Mouse (Mus musculus) thymus, postnatal 14 days (tissue): ENCODE measurements around the gene Pakap.
A peak's percentile ranks its signal among the peaks of the same experiment; 100 is the strongest.
"Not testable (repeated sequence)": the region's sequence is repeated elsewhere in the genome, so short reads cannot be mapped to it uniquely, and the experiment has no call there.

Experiments used
- DNase-seq: peaks from one replicate; pipeline ENCODE4 v3.0.0; 2021

Gene Pakap

GRCm38 (mm10) chr4:57888978-57889377 is 321.0 kb downstream of the Pakap start:
- DNase-seq = not testable (repeated sequence)

GRCm38 (mm10) chr4:57889773-57890172 is 321.8 kb downstream of the Pakap start:
- no peak for DNase-seq

GRCm38 (mm10) chr4:57892001-57892586 is 324.1 kb downstream of the Pakap start:
- no peak for DNase-seq

- DNase-seq = no peak
Observed at GRCm38 (mm10) chr4:57895140-57895539, 327.2 kb downstream of the Pakap start.

GRCm38 (mm10) chr4:57895902-57896301 is 327.9 kb downstream of the Pakap start:
- DNase-seq = no peak

- peak; percentile 52 for DNase-seq
Observed at GRCm38 (mm10) chr4:57896631-57897030, 328.7 kb downstream of the Pakap start.

GRCm38 (mm10) chr4:57901210-57901609 is 333.2 kb downstream of the Pakap start:
- DNase-seq = peak; percentile 66

- DNase-seq = no peak
Observed at GRCm38 (mm10) chr4:57902619-57903018, 334.6 kb downstream of the Pakap start.

GRCm38 (mm10) chr4:57904211-57904610 is 336.2 kb downstream of the Pakap start:
- peak; percentile 79 for DNase-seq

GRCm38 (mm10) chr4:57904638-57905037 is 336.7 kb downstream of the Pakap start:
- DNase-seq = peak; percentile 24

GRCm38 (mm10) chr4:57906708-57907107 is 338.7 kb downstream of the Pakap start:
- no peak for DNase-seq

GRCm38 (mm10) chr4:57908860-57909259 is 340.9 kb downstream of the Pakap start:
- DNase-seq = no peak

GRCm38 (mm10) chr4:57913021-57913420 is 345.0 kb downstream of the Pakap start:
- no peak for DNase-seq

GRCm38 (mm10) chr4:57914193-57915190 is 346.5 kb downstream of the Pakap start:
- DNase-seq = no peak

GRCm38 (mm10) chr4:57915216-57915965 is 347.4 kb downstream of the Pakap start:
- peak; percentile 34 for DNase-seq

GRCm38 (mm10) chr4:57916201-57916661 is 348.3 kb downstream of the Pakap start, which contains the start of gene D630039A03Rik:
Gene D630039A03Rik, minus strand, starts transcription at chr4:57916297.
- DNase-seq = peak; percentile 26

GRCm38 (mm10) chr4:57916711-57917110 is 348.7 kb downstream of the Pakap start:
- DNase-seq = no peak

GRCm38 (mm10) chr4:57919494-57920423 is 351.8 kb downstream of the Pakap start:
- no peak for DNase-seq

GRCm38 (mm10) chr4:57920522-57920921 is 352.5 kb downstream of the Pakap start:
- no peak for DNase-seq

GRCm38 (mm10) chr4:57922171-57922570 is 354.2 kb downstream of the Pakap start:
- DNase-seq = no peak

- no peak for DNase-seq
Observed at GRCm38 (mm10) chr4:57924556-57925071, 356.6 kb downstream of the Pakap start.
